Mouse (Mus musculus): ENCODE results near the gene Eif2s2. TPM values are rescaled to one million over a fixed set of nuclear protein-coding genes. Genes with fewer than 3 reads are reported as not detected.
A peak's percentile ranks its signal among the peaks of the same experiment; 100 is the strongest.
"Not testable (repeated sequence)": the region's sequence is repeated elsewhere in the genome, so short reads cannot be mapped to it uniquely, and the experiment has no call there.

Eif2s2 gene
- total and polyA plus RNA-seq, 2 experiments from 2014 or later, result 47.8 to 114 TPM

DNA sequence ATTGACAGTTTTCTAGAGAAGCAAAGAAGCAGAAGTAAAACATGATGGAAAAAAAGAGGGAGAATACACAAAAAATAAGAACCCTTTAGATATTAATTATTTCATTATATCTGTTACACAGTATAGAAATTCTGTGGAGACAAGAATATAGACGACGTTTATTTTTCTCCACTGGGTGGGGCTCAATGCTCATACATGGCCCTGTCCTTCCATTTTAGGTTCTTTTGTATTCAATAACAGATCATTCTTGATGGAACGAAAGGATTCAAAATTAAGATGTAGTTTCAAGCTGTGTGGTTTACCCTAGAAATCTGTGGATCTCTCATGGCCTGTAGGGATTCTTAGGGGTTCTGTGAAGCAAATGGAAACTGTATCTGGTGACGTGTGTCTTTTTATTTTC is 41.1 kb upstream of the Eif2s2 start:
- Histone ChIP-seq H3K4me3 (ENCODE audit: low read depth, low read length) (no peak overlapping the region), H3K9me3 (ENCODE audit: low read length) (no peaks in the 10 kb centered on the region), H3K4me1 (ENCODE audit: insufficient read depth, low read length) (no peaks in the 10 kb centered on the region), H3K27me3 (ENCODE audit: insufficient read depth, low read length) (no peaks in the 10 kb centered on the region), H3K27ac (ENCODE audit: low read depth, low read length) (no peak overlapping the region), H3K9ac (replicated peaks; ENCODE audit: low read length, poor library complexity, severe bottlenecking) (no peak overlapping the region), H3K36me3 (ENCODE audit: insufficient read depth, low read length) (no peaks in the 10 kb centered on the region), H3K4me2 (ENCODE audit: low read depth, low read length, poor library complexity, severe bottlenecking) (no peak overlapping the region)
- peak; percentile 68 for TF ChIP-seq CTCF (IDR thresholded peaks at IDR 0.05)
- WGBS, result 42% methylated on average over 4 of the region's 4 CpGs
- DNase-seq (ENCODE audit: low spot score), result peak; percentile 61
- ATAC-seq (ENCODE audit: low FRiP score), result no peak

DNA sequence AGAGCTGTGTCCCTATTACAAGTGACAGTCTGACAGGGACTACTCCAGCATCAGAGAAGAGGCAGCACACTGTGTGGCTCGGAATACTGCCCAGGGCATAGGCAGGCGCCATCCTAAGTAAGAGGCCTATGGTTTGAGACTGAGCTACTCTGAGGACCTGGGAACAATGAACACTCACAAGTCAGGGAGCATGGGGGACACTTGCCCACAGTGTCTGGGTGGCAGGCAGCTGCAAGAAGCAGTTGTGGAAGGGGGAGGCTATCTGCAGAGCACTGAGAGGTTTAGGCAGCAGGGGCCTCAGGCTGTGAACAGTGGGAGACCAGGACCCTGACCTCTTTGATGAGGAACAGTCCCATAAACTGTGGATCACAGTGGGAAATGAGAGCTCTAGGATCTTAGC is 35.6 kb upstream of the Eif2s2 start:
- Histone ChIP-seq H3K4me1 (ENCODE audit: insufficient read depth, low read length) (no peaks in the 10 kb centered on the region), H3K9ac (replicated peaks; ENCODE audit: low read length, poor library complexity, severe bottlenecking) (no peak overlapping the region), H3K4me3 (ENCODE audit: low read depth, low read length) (no peak overlapping the region), H3K36me3 (ENCODE audit: insufficient read depth, low read length) (no peaks in the 10 kb centered on the region), H3K9me3 (ENCODE audit: low read length) (no peaks in the 10 kb centered on the region), H3K4me2 (ENCODE audit: low read depth, low read length, poor library complexity, severe bottlenecking) (no peak overlapping the region), H3K27ac (ENCODE audit: low read depth, low read length) (no peak overlapping the region), H3K27me3 (ENCODE audit: insufficient read depth, low read length) (no peaks in the 10 kb centered on the region)
- DNase-seq (ENCODE audit: low spot score) (no peak), ATAC-seq (ENCODE audit: low FRiP score) (no peak)
- WGBS, result 37% methylated on average over 2 of the region's 2 CpGs
- TF ChIP-seq CTCF (IDR thresholded peaks at IDR 0.05), result no peak

DNA sequence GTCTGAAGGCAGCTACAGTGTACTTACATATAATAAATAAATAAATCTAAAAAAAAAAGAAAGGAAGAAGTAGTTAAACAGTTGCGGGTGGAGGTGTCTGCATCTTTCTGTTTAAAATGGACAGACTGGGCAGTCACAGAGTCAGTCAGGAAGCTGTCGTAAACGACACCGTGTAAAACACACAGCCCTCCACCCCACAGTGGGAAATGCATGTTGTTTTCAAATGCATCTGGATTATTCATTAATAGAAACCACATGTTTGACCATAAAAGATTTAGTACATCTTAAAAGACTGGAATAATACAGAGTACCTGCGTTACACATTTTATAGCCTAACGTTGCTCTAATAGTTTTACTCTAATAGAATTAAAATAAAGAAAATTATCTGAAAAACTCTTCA is 34.1 kb upstream of the Eif2s2 start:
- Histone ChIP-seq H3K4me3 (ENCODE audit: low read depth, low read length) (no peak overlapping the region), H3K9me3 (ENCODE audit: low read length) (no peaks in the 10 kb centered on the region), H3K4me2 (ENCODE audit: low read depth, low read length, poor library complexity, severe bottlenecking) (no peak overlapping the region), H3K27me3 (ENCODE audit: insufficient read depth, low read length) (no peaks in the 10 kb centered on the region), H3K4me1 (ENCODE audit: insufficient read depth, low read length) (no peaks in the 10 kb centered on the region), H3K9ac (replicated peaks; ENCODE audit: low read length, poor library complexity, severe bottlenecking) (no peak overlapping the region), H3K27ac (ENCODE audit: low read depth, low read length) (no peak overlapping the region), H3K36me3 (ENCODE audit: insufficient read depth, low read length) (no peaks in the 10 kb centered on the region)
- ATAC-seq (ENCODE audit: low FRiP score) (no peak), DNase-seq (ENCODE audit: low spot score) (no peak)
- WGBS, result 86% methylated on average over 6 of the region's 6 CpGs
- TF ChIP-seq CTCF (IDR thresholded peaks at IDR 0.05), result no peak

DNA sequence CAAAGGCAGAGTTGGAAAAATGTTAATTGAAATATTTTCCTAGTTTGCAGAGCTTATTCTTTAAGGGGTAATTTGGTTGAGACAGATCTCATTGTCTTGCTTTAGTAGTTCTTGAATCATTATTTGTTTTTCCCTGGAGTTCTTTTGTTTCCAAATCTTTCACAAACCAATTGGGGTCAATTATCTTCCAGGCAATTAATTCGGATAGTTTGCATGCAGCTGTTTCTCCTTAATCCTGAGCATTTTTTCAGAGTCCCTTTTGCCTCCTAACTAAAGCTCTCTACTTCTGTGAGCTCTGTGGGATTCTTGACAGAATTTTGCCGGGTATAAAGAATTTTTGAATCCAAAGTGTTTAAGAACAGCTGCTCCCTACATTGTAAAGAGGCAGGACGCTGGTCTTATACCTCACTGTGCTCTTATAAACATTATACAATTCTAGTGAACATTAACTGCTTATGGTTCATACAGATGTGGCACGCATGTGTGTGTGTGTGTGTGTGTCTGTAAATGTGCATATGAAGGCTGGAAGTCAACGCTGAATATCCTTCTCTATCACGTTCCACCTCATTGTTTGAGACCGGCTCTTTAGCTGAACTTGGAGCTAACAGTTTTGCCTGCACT is 32.8 kb upstream of the Eif2s2 start:
- Histone ChIP-seq H3K4me1 (ENCODE audit: insufficient read depth, low read length) (no peaks in the 10 kb centered on the region), H3K27ac (ENCODE audit: low read depth, low read length) (no peak overlapping the region), H3K36me3 (ENCODE audit: insufficient read depth, low read length) (no peaks in the 10 kb centered on the region), H3K4me2 (ENCODE audit: low read depth, low read length, poor library complexity, severe bottlenecking) (no peak overlapping the region), H3K27me3 (ENCODE audit: insufficient read depth, low read length) (no peaks in the 10 kb centered on the region), H3K9ac (replicated peaks; ENCODE audit: low read length, poor library complexity, severe bottlenecking) (no peak overlapping the region), H3K4me3 (ENCODE audit: low read depth, low read length) (no peak overlapping the region), H3K9me3 (ENCODE audit: low read length) (no peaks in the 10 kb centered on the region)
- ATAC-seq (ENCODE audit: low FRiP score) (no peak), DNase-seq (ENCODE audit: low spot score) (peak; percentile 19)
- TF ChIP-seq CTCF (IDR thresholded peaks at IDR 0.05), result no peak
- 38% methylated on average over 7 of the region's 7 CpGs for WGBS

DNA sequence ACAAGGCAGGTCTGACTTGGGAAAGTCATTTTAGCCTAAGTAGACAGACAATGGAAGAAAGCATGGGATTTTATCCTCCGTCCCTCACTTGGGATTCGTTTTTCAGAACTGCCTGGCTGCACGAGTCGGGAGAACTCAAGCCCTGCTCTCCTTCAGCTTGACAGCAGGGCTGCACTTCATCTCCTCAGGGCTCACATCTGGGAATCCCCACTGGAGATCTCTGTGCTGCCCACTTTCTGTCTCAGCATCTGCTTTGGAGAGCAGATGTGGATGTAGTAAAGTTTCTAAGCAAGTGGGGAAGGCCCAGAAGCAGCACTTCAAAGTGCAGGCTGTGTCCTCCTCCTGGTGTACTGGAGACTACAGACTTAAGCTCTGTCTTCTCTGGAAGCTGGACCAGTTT is 29.4 kb upstream of the Eif2s2 start:
- H3K9ac ChIP-seq (replicated peaks; ENCODE audit: low read length, poor library complexity, severe bottlenecking); H3K36me3 ChIP-seq (ENCODE audit: insufficient read depth, low read length); H3K27ac ChIP-seq (ENCODE audit: low read depth, low read length); H3K27me3 ChIP-seq (ENCODE audit: insufficient read depth, low read length); H3K4me1 ChIP-seq (ENCODE audit: insufficient read depth, low read length); ATAC-seq (ENCODE audit: low FRiP score); DNase-seq (ENCODE audit: low spot score); H3K9me3 ChIP-seq (ENCODE audit: low read length); H3K4me3 ChIP-seq (ENCODE audit: low read depth, low read length); H3K4me2 ChIP-seq (ENCODE audit: low read depth, low read length, poor library complexity, severe bottlenecking): not testable (repeated sequence)
- no CpG with 5 or more reads among the region's 4 CpGs for WGBS

DNA sequence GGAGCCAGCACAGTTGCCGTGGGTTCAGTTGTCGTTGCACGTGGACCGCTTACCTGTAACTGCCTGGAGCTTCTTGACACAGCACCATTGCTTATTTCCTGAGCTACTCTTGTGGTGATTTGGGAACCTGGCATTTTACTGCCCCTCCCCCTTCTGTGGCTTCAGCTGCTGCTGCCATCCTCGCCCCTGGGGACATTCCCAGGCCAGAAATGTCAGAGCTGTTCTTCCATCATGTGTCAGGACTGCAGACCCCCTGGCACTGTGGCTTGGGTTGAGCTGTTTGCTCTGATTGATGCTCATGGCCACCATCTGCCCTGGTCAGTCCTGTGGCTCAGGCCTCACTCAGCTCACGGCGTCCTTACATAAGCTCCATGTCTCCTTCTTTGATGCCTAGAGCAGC is 28.2 kb upstream of the Eif2s2 start:
- H3K27ac ChIP-seq (ENCODE audit: low read depth, low read length), result no peak overlapping the region
- peak; percentile 24 for DNase-seq (ENCODE audit: low spot score)
- H3K4me2 ChIP-seq (ENCODE audit: low read depth, low read length, poor library complexity, severe bottlenecking), result no peak overlapping the region
- H3K9me3 ChIP-seq (ENCODE audit: low read length), result no peaks in the 10 kb centered on the region
- 87% methylated on average over 7 of the region's 7 CpGs for WGBS
- H3K27me3 ChIP-seq (ENCODE audit: insufficient read depth, low read length), result no peaks in the 10 kb centered on the region
- ATAC-seq (ENCODE audit: low FRiP score), result no peak
- H3K36me3 ChIP-seq (ENCODE audit: insufficient read depth, low read length), result no peaks in the 10 kb centered on the region
- no peak for TF ChIP-seq CTCF (IDR thresholded peaks at IDR 0.05)
- H3K4me3 ChIP-seq (ENCODE audit: low read depth, low read length), result no peak overlapping the region
- no peaks in the 10 kb centered on the region for H3K4me1 ChIP-seq (ENCODE audit: insufficient read depth, low read length)
- H3K9ac ChIP-seq (replicated peaks; ENCODE audit: low read length, poor library complexity, severe bottlenecking), result no peak overlapping the region
